Mouse (Mus musculus) T-helper 1 cell (primary cell): Measurements from ENCODE around the gene Adgrl2.

ENCODE experiments used
- in situ Hi-C: fragments of 300-600 bp; cut with MboI, MseI; formaldehyde crosslinking; loops from one replicate; pipeline ENCODE4 v1.15.1; 2025; ENCODE audit warnings: high pct_unique_total_duplicates

The Adgrl2 gene

GRCm38 (mm10) chr3:148990531-148991003, at the start of gene Adgrl2:
Gene Adgrl2, minus strand, starts transcription at chr3:148990555.
- in situ Hi-C loops: no loop called here

DNA sequence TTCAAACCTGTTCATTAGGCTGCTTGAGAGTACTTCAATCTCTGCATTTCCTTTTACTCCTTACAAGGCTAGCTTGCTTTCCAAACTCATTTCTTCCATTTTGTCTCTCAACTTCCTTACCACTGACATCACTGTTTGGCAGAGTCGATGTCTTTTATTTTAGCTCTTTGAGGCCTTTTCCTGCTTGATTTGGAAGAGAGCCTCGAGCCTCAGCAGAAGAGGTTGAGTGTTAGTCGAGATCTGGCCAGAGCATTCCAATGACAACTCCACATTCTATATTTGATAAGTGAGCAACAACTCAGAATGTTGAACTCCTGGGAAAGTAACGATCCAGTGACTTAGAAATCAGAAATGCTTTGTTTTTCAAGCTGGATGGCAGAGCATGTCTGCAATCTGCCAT, 48.4 kb upstream of the Adgrl2 start:
- in situ Hi-C loops: no loop called here

- in situ Hi-C loops: no loop called here
These were observed 29.6 kb upstream of the Adgrl2 start for GRCm38 (mm10) chr3:149019925-149020324.

DNA sequence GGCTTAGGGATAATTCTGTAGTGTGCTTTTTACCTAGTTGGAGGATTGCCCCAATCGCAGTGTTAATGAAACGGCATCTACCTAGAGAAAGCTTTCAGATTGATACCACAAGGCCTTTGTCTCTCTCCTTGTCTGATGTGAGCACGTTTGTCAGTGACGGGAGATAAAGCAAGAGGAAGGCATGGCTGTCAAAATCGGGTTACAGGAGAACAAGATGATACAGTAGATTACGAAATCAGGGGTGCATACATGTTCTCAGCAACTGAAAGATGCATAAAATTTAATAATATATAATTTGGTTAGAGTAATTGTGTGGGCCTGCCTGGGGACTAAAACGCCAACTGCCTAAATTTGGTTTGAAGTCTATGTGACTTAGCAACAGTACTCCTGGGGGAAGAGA, 19.0 kb upstream of the Adgrl2 start:
- in situ Hi-C loops: no loop called here

GRCm38 (mm10) chr3:149008634-149009023, 18.3 kb upstream of the Adgrl2 start:
- in situ Hi-C loops: no loop called here

DNA sequence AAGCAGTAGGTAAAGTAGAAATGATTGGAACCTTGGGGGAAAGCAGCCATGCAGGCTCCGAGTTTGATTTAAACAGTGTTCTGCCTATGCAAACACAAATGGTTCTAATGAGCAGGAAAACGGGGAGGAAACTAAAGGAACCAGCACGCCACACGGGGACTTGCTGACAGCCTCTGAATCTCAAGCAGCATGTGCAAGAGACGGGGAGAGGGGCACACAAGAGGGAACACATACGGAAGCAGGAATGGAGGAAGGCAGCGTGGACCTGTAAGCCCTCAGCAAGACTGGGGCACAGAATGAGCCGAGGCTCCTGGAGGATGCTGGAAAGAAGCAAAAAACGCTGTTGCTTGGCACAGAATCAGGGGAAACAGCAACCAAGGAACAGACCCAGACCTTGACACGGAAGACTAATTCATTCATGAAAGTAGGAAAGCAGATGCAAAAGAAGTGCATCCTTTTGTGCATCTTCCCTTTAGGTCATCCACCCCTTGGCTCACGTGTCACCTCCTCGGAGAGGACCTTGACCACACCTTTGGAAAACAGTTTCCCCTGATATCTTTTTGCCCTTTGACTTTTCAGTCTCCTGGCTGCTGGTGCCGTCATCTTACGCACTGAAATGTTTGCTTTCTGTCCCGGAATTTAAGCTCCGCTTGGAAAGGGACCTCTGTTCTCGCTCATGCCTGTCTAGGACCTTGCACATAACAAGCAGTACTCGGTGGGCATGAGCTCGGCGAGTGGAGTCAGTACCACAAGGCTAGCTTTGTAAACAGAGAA, 17.7 kb upstream of the Adgrl2 start:
- in situ Hi-C loops: no loop called here

DNA sequence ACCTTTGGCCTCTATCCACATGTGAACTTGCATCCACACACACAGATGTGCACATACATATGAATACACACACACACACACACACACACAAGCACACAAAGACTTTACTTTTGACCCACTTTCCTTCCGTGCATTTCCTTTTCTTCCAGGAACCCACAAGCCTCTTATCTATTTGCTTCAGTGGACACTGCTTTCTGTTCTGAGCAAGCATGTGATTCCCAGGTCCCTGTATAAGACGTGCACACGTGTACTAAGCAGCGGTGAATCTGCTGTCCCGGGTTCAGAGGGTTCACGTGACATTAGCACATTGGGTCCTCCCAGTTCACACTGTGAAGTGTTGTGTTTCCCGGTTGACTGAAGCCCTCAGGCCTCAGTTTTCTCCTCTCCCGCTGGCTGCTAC, 11.0 kb upstream of the Adgrl2 start:
- in situ Hi-C loops: no loop called here

DNA sequence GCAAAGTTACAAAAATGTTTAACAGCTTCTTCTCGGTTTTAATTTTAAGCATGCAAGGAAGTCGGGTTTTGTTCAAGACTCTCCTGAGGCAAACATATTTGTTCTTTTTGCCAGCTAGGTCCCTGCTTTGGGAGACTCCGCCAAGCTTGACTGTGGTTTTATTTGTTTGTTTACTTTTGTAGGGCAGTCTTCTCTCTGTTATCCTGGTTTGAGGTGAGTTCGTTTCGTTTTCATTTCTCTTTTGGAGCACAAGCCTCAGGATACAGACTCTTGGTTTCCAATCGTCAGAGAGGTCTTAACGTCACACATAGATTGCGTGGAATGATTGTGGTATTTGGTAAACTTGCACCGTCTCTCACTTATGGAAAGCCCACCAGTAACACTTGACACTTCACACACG, 8.3 kb upstream of the Adgrl2 start:
- in situ Hi-C loops: no loop called here

GRCm38 (mm10) chr3:148991056-148991455, 701 bp upstream of the Adgrl2 start:
- in situ Hi-C loops: no loop called here

GRCm38 (mm10) chr3:148989818-148990530, 381 bp downstream of the Adgrl2 start:
- in situ Hi-C loops: no loop called here

DNA sequence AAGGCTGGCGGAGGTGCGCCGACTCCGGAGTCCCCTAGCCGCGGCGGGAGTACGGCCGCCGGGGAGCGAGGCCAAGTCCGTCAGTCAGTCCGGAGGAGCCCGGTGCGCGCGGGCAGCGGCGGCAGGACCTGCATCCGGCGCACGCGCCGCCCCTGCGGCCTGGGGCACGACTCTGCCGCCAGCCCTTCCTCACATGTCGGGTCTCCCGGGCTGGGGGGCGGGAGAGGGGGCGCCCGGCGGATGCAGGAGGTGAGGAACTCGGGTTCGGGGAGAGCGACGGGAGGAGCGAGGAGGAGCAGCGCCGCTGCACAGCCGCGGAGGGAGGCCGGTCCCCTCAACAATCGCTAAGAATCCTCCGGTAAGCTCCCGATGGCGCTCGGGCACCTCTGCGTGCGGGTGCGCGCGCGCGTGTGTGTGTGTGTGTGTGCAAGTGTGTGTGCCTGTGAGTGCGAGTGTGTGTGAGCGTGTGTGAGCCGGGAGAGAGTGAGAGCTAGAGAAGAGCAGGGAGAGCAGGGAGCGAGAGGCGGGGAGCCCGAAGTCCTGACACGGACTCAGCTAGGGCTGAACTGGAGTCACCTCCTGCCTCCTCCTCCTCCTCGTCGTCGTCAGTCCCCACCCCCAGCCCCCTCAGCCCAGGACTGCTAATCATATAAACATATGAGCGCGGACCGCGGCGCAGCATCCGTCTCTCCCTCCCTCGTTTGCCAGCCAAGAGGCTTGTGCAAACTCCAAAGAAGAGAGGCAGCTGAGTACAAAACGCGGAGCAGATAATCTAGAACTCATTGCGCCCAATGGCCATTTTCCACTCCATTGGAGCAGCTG, 1.1 kb downstream of the Adgrl2 start:
- in situ Hi-C loops: no loop called here

- in situ Hi-C loops: no loop called here
These were observed 1.9 kb downstream of the Adgrl2 start for GRCm38 (mm10) chr3:148988293-148988995.

DNA sequence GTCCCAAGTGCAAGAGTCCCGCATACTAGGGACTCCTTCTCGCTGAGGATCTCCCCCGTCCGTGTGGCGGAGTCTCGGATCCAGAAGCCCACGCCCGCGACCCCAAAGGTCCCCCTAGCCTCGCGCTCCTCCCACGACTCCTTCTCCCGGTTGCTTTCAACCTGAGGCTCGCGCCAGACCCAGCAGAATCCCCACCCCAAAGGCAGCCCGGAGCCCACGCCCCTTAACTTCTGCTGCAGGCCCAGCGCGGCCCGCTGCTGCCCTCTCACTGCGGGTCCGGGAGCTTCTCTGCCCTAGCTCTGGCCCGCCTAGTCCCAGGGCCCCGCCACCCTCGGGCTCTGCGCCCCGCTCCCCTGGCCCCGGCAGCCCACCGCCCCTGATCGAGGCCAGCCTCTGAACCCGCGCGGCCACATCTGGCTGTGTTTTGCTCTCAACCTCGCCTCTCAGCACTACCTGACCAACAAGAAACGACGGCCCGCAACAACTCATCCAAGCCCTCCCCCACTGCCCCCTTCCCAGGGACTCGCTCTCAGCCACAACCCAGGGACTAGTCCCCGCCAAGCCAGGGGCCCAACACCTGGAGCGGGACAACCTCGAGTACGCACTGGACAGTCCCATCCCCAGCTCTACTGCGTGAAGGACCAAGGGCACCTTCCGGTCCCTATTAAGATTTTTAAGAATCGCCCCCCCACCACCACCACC, 2.6 kb downstream of the Adgrl2 start:
- in situ Hi-C loops: no loop called here

- in situ Hi-C loops: no loop called here
These were observed 3.3 kb downstream of the Adgrl2 start for GRCm38 (mm10) chr3:148986894-148987590.

DNA sequence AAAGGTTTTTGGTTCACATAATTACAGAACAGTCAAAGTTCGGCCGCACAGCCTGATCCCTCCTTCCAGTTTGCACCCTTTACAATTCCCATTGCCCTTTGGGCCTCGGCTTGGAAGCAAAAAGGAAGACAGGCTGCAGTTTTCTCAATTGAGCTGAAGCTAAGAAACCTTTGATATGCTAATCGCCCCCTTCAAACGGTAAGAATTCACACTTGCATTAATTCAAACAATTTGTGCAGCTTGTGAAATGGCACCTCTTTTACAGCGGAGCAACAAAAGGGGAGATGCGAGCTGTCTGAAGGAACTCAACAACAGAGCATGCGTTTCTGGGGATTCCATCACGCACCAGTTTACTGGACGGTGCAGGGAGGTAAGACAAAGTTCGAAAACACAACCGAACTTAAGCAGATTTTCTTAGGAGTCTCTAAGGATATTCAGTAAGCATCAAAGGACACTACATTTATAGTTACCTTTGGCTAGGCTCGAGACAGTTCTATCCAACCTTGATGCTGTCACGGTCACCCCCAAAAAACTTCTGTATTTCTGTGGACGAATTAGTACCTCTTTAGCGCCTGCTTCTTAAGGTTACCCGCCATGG, 4.0 kb downstream of the Adgrl2 start:
- in situ Hi-C loops: no loop called here

DNA sequence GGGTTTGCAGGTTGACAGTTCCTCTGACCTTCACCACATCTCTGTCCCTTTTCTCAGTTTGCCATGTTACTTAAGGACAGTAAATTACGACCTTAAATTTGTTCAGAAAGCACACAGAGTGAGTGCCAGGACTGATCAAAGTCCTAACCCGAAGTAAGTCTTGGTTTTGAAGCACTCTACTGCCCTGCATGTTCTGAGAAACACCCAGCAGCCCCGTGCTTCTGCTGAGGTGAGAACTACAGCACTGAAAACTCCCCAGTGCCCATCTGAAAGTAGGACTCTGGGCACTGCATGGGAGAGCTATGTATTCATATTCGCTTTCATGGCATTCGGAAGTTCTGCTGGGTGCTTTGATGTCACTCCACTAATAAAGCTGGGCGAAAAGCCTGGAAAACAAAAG, 6.0 kb downstream of the Adgrl2 start:
- in situ Hi-C loops: no loop called here

DNA sequence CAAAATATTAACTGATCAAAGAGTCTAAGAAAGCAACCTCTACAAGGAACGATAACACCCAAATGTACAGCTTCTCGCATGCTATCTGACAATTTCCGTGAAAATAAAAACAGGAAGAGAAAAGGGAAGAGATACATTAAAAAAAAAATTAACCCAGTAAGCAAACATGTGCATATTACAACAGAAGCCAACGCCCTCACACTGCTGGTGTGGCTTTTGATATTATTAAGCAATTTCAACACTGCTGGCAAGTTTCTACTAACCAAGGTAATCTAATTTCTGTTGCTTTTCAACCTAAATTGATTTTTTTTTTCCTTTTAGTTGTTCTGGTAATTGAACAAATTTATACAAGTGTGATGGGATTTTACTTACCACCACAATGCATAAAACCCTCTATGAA, 8.0 kb downstream of the Adgrl2 start:
- in situ Hi-C loops: no loop called here

DNA sequence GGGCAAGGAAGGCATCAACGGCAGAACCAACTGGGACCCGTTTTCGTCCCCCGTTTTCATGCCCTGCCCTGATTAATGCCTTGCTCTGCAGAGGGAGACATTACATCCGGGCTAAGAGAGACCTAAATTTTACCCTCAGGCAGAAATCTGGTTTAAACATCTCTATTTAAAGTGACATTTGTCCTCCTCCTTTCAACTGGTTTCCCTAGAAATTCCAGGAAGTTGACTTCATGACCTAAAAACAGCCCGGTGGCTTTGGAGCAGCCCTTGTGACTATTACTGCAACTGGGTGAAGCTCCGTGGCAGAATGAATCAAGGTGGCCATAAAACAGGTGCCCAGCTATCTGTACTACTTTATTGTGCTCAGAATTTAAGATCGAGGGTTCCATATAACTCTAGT, 8.6 kb downstream of the Adgrl2 start:
- in situ Hi-C loops: no loop called here

DNA sequence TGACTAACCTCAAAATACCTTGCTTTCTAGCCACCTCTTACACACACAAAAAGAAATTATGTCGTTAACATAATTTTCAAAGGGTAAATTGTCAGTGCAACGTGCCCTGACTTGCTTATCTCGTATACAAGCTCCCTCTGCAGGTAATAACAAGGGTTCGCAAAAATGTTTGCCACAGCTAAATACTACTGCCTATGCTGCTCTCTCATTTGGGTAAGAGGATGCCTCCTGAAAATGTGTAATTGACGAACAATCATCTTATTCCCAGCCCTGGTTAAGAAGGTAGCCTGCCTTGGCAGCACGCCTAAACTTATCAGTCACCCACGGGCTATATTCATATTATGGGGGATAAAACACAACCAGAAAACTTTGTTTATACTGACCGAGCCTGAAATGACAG, 11.8 kb downstream of the Adgrl2 start:
- in situ Hi-C loops: no loop called here

GRCm38 (mm10) chr3:148977838-148978237, 12.5 kb downstream of the Adgrl2 start:
- in situ Hi-C loops: no loop called here
